Mouse (Mus musculus) liver, embryonic 11.5 days (tissue): ENCODE results near the gene Bpifa2. TPM values are rescaled to one million over a fixed set of nuclear protein-coding genes. Genes with fewer than 3 reads are reported as not detected.
"Not testable (repeated sequence)": the region's sequence is repeated elsewhere in the genome, so short reads cannot be mapped to it uniquely, and the experiment has no call there.

ENCODE experiments used
- ATAC-seq: fragments of 200-750 bp; cut with Nextera tagmentation; replicated peaks from 2 replicates; pipeline ENCODE4 v1.8.0; 2017; ENCODE audit warnings: moderate number of reproducible peaks, mild to moderate bottlenecking, moderate TSS enrichment, moderate library complexity; ENCODE audit not compliant: low FRiP score
- DNase-seq: peaks from one replicate; pipeline ENCODE4 v3.0.0-alpha.2; 2017; ENCODE audit warnings: low spot score
- H3K27ac ChIP-seq: fragments of 300-500 bp; sonication (generic); 2 replicates; pipeline ENCODE4 v1.5.1; 2014; ENCODE audit warnings: mild to moderate bottlenecking, low read depth, low read length, control low read depth
- H3K27me3 ChIP-seq: fragments of 300-500 bp; sonication (generic); replicated peaks from 2 replicates; pipeline ENCODE4 v1.6.1; 2014; ENCODE audit warnings: low read length, mixed read lengths; ENCODE audit not compliant: control insufficient read depth, insufficient read depth
- H3K36me3 ChIP-seq: fragments of 300-500 bp; sonication (generic); 2 replicates; pipeline ENCODE4 v1.6.1; 2014; ENCODE audit warnings: mild to moderate bottlenecking, low read length, moderate library complexity, mixed read lengths; ENCODE audit not compliant: control insufficient read depth, insufficient read depth
- H3K4me1 ChIP-seq: fragments of 300-500 bp; sonication (generic); replicated peaks from 2 replicates; pipeline ENCODE4 v1.6.1; 2014; ENCODE audit warnings: low read length, mixed read lengths; ENCODE audit not compliant: control insufficient read depth, insufficient read depth
- H3K4me2 ChIP-seq: fragments of 300-500 bp; sonication (generic); 2 replicates; pipeline ENCODE4 v1.6.1; 2014; ENCODE audit warnings: mild to moderate bottlenecking, control low read depth, moderate library complexity
- H3K4me3 ChIP-seq: fragments of 300-500 bp; sonication (generic); 2 replicates; pipeline ENCODE4 v1.5.1; 2014; ENCODE audit warnings: low read depth, low read length, control low read depth
- H3K9ac ChIP-seq: fragments of 300-500 bp; sonication (generic); 2 replicates; pipeline ENCODE4 v1.6.1; 2014; ENCODE audit warnings: low read depth, low read length, control low read depth
- H3K9me3 ChIP-seq: fragments of 300-500 bp; sonication (generic); 2 replicates; pipeline ENCODE4 v1.6.1; 2016; ENCODE audit warnings: low read length, inconsistent platforms, mixed read lengths; ENCODE audit not compliant: control insufficient read depth
- WGBS: fragments of 180-500 bp; shearing (Covaris S2); extraction: QIAGEN DNeasy Blood & Tissue Kit; methylation state at CpG from one replicate; pipeline ENCODE4 v1.1.7; 2014; 5-methylcytosine and 5-hydroxymethylcytosine counted together
- polyA plus RNA-seq: library from polyadenylated mRNA; unstranded; fragments of >200 nt; fragmentation: Nextera tagmentation; extraction: Ambion mirVana; gene quantifications from 2 replicates; pipeline ENCODE4 v1.2.1, GENCODE M21; 2014

The Bpifa2 gene
- polyA plus RNA-seq, 1 experiment from 2014 or later, result not detected

GRCm38 (mm10) chr2:154005094-154005493, 3.0 kb upstream of the Bpifa2 start:
- WGBS, result 68% methylated on average over 1 of the region's 1 CpGs
- peak; percentile 23 for DNase-seq
- no peak for ATAC-seq
- Histone ChIP-seq H3K9ac (no peak overlapping the region), H3K27me3 (no peaks in the 10 kb centered on the region), H3K36me3 (no peaks in the 10 kb centered on the region), H3K4me3 (no peak overlapping the region), H3K9me3 (no peaks in the 10 kb centered on the region), H3K4me2 (no peak overlapping the region), H3K4me1 (no peaks in the 10 kb centered on the region), H3K27ac (no peak overlapping the region)

GRCm38 (mm10) chr2:154005734-154006133, 2.3 kb upstream of the Bpifa2 start:
- ATAC-seq (no peak), DNase-seq (no peak)
- no peak overlapping the region for H3K27ac ChIP-seq
- H3K27me3 ChIP-seq, result no peaks in the 10 kb centered on the region
- WGBS, result 67% methylated on average over 4 of the region's 4 CpGs
- H3K4me3 ChIP-seq, result no peak overlapping the region
- no peaks in the 10 kb centered on the region for H3K36me3 ChIP-seq
- no peak overlapping the region for H3K9ac ChIP-seq
- no peaks in the 10 kb centered on the region for H3K4me1 ChIP-seq
- H3K9me3 ChIP-seq, result no peaks in the 10 kb centered on the region
- no peak overlapping the region for H3K4me2 ChIP-seq

GRCm38 (mm10) chr2:154006331-154006730, 1.7 kb upstream of the Bpifa2 start:
- Histone ChIP-seq H3K4me3 (no peak overlapping the region), H3K9ac (no peak overlapping the region), H3K27ac (no peak overlapping the region), H3K27me3 (no peaks in the 10 kb centered on the region), H3K9me3 (no peaks in the 10 kb centered on the region), H3K36me3 (no peaks in the 10 kb centered on the region), H3K4me1 (no peaks in the 10 kb centered on the region), H3K4me2 (no peak overlapping the region)
- 78% methylated on average over 2 of the region's 2 CpGs for WGBS
- DNase-seq (peak; percentile 25), ATAC-seq (no peak)

- Histone ChIP-seq H3K4me3 (no peak overlapping the region), H3K4me2 (no peak overlapping the region), H3K27me3 (no peaks in the 10 kb centered on the region), H3K4me1 (no peaks in the 10 kb centered on the region), H3K9ac (no peak overlapping the region), H3K36me3 (no peaks in the 10 kb centered on the region), H3K27ac (no peak overlapping the region), H3K9me3 (no peaks in the 10 kb centered on the region)
- WGBS, result 67% methylated on average over 1 of the region's 1 CpGs
- no peak for DNase-seq
- ATAC-seq, result no peak
Measured at GRCm38 (mm10) chr2:154007381-154007780, 684 bp upstream of the Bpifa2 start.

GRCm38 (mm10) chr2:154017990-154018389, 9.9 kb downstream of the Bpifa2 start:
- H3K9me3 ChIP-seq, result no peaks in the 10 kb centered on the region
- H3K4me1 ChIP-seq, result no peaks in the 10 kb centered on the region
- H3K27ac ChIP-seq, result no peak overlapping the region
- ATAC-seq, result no peak
- no peak overlapping the region for H3K4me2 ChIP-seq
- 77% methylated on average over 1 of the region's 1 CpGs for WGBS
- H3K36me3 ChIP-seq, result no peaks in the 10 kb centered on the region
- no peak for DNase-seq
- H3K27me3 ChIP-seq, result no peaks in the 10 kb centered on the region
- no peak overlapping the region for H3K4me3 ChIP-seq
- no peak overlapping the region for H3K9ac ChIP-seq

GRCm38 (mm10) chr2:154024676-154025075, 16.6 kb downstream of the Bpifa2 start:
- 79% methylated on average over 4 of the region's 4 CpGs for WGBS
- H3K4me3 ChIP-seq, H3K9ac ChIP-seq, H3K4me1 ChIP-seq, H3K36me3 ChIP-seq, H3K4me2 ChIP-seq, ATAC-seq, H3K9me3 ChIP-seq, DNase-seq, H3K27ac ChIP-seq, H3K27me3 ChIP-seq: not testable (repeated sequence)

GRCm38 (mm10) chr2:154038932-154039331, 30.9 kb downstream of the Bpifa2 start:
- H3K9me3 ChIP-seq, result no peaks in the 10 kb centered on the region
- no peak for ATAC-seq
- DNase-seq, result no peak
- no peak overlapping the region for H3K9ac ChIP-seq
- no peaks in the 10 kb centered on the region for H3K36me3 ChIP-seq
- no peak overlapping the region for H3K27ac ChIP-seq
- H3K27me3 ChIP-seq, result no peaks in the 10 kb centered on the region
- H3K4me2 ChIP-seq, result no peak overlapping the region
- H3K4me3 ChIP-seq, result no peak overlapping the region
- WGBS, result 56% methylated on average over 2 of the region's 2 CpGs
- H3K4me1 ChIP-seq, result no peaks in the 10 kb centered on the region

- Histone ChIP-seq H3K9ac (no peak overlapping the region), H3K36me3 (no peaks in the 10 kb centered on the region), H3K4me3 (no peak overlapping the region), H3K27me3 (no peaks in the 10 kb centered on the region), H3K4me1 (no peaks in the 10 kb centered on the region), H3K9me3 (no peaks in the 10 kb centered on the region), H3K27ac (no peak overlapping the region), H3K4me2 (no peak overlapping the region)
- DNase-seq (no peak), ATAC-seq (no peak)
- WGBS, result 68% methylated on average over 3 of the region's 3 CpGs
Measured at GRCm38 (mm10) chr2:154044743-154045142, 36.7 kb downstream of the Bpifa2 start.

GRCm38 (mm10) chr2:154058690-154059089, 50.6 kb downstream of the Bpifa2 start:
- H3K27ac ChIP-seq, result no peak overlapping the region
- ATAC-seq (no peak), DNase-seq (no peak)
- no peaks in the 10 kb centered on the region for H3K4me1 ChIP-seq
- H3K4me3 ChIP-seq, result no peak overlapping the region
- no peaks in the 10 kb centered on the region for H3K36me3 ChIP-seq
- H3K4me2 ChIP-seq, result no peak overlapping the region
- no peaks in the 10 kb centered on the region for H3K9me3 ChIP-seq
- no peaks in the 10 kb centered on the region for H3K27me3 ChIP-seq
- H3K9ac ChIP-seq, result no peak overlapping the region
- WGBS, result 62% methylated on average over 2 of the region's 2 CpGs
